In the genomic region with DNA sequence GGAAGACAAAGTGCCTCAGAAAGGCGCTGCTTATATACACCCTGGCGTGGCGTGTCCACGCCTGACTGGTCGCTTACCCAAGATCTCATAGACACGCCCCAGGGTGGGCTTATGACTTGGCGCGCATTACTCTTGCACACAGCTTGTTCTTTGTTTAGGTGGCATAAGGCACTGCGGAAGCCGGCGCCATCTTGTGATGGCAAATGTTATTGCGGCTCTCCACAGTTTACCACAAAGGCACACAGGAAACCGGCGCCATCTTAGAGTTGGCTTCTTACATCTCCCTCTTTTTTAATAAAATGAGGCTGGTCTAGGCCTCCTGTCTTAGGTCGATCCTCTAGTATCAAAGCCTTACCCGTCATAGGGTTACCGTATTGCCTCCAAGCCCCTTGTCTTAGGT, we compare ENCODE assay signal across 26 mouse cellular contexts. TPM values are rescaled to one million over a fixed set of nuclear protein-coding genes. Genes with fewer than 3 reads are reported as not detected.
"Had no signal": no experiment of that assay in that cellular context is flagged by ENCODE, and none has a peak within 500 bp of the region (broad histone marks: within the 10 kb centered on the region; RNA-seq: fewer than 3 reads in every experiment).

No protein-coding gene starts in this region.

- ATAC-seq: midbrain, embryonic 13.5 days; midbrain, embryonic 16.5 days had no signal

- H3K4me3 ChIP-seq: kidney, embryonic 15.5 days; left cerebral cortex, adult 2 months; limb, embryonic 12.5 days; limb, embryonic 15.5 days; lung, embryonic 15.5 days; midbrain, embryonic 13.5 days; myocyte; neural tube, embryonic 13.5 days had no signal

- H3K27me3 ChIP-seq: kidney, embryonic 15.5 days; limb, embryonic 12.5 days; limb, embryonic 15.5 days; lung, embryonic 15.5 days; midbrain, embryonic 13.5 days; neural tube, embryonic 13.5 days had no signal

- H3K27ac ChIP-seq: kidney, embryonic 15.5 days; left cerebral cortex, adult 2 months; limb, embryonic 12.5 days; limb, embryonic 15.5 days; lung, embryonic 15.5 days; midbrain, embryonic 13.5 days; neural tube, embryonic 13.5 days had no signal

- H3K9me3 ChIP-seq: limb, embryonic 15.5 days; lung, embryonic 15.5 days; midbrain, embryonic 13.5 days had no signal

- H3K4me1 ChIP-seq: kidney, embryonic 15.5 days; limb, embryonic 12.5 days; limb, embryonic 15.5 days; lung, embryonic 15.5 days; midbrain, embryonic 13.5 days; neural tube, embryonic 13.5 days had no signal

- DNase-seq: kidney, adult 8-10 months; kidney, postnatal 10 days; kidney, postnatal 36 days; layer of hippocampus, postnatal 36 days; left cerebral cortex, postnatal 4 days; lung, postnatal 10 days; lung, postnatal 36 days; retina, postnatal 1 day; right cerebral cortex, postnatal 25 days; thymus, adult 2 months; thymus, postnatal 14 days; thymus, postnatal 4 days had no signal

- H3K9ac ChIP-seq: kidney, embryonic 15.5 days; limb, embryonic 12.5 days; limb, embryonic 15.5 days; lung, embryonic 15.5 days; midbrain, embryonic 13.5 days; neural tube, embryonic 13.5 days had no signal

- H3K36me3 ChIP-seq: kidney, embryonic 15.5 days; limb, embryonic 12.5 days; limb, embryonic 15.5 days; lung, embryonic 15.5 days; midbrain, embryonic 13.5 days; neural tube, embryonic 13.5 days had no signal

- H3K4me2 ChIP-seq: kidney, embryonic 15.5 days; limb, embryonic 12.5 days; limb, embryonic 15.5 days; lung, embryonic 15.5 days; midbrain, embryonic 13.5 days; neural tube, embryonic 13.5 days had no signal

RNA-seq across cellular contexts. Expression of a gene that starts 40.6 kb away (rescaled TPM):
- total RNA-seq: megakaryocyte progenitor cell, adult 5-6 weeks; monocyte, adult 5-6 weeks; neutrophil, adult 5-6 weeks had no signal

RNA-seq across cellular contexts. Expression of a gene that starts 52.3 kb away (rescaled TPM):
- total RNA-seq: layer of hippocampus, postnatal 10 days; left cerebral cortex, postnatal 14 days; megakaryocyte progenitor cell, adult 5-6 weeks; monocyte, adult 5-6 weeks; neutrophil, adult 5-6 weeks had no signal
- polyA plus RNA-seq: midbrain, embryonic 13.5 days; midbrain, embryonic 16.5 days had no signal
